Mouse (Mus musculus) heart, postnatal 0 days (tissue): Measurements from ENCODE around the gene Borcs6. TPM values are rescaled to one million over a fixed set of nuclear protein-coding genes. Genes with fewer than 3 reads are reported as not detected.

ENCODE experiments used
- ATAC-seq: fragments of 200-750 bp; cut with Nextera tagmentation; 2 replicates; pipeline ENCODE4 v1.8.0; 2017; ENCODE audit warnings: low read depth, moderate number of reproducible peaks, moderate library complexity; ENCODE audit not compliant: insufficient read depth
- DNase-seq: peaks from one replicate; pipeline ENCODE4 v3.0.0-alpha.2; 2016; ENCODE audit warnings: low spot score
- H3K27ac ChIP-seq: fragments of 300-500 bp; sonication (generic); 2 replicates; pipeline ENCODE4 v1.5.1; 2014; ENCODE audit warnings: low read depth, mild to moderate bottlenecking
- H3K27me3 ChIP-seq: fragments of 300-500 bp; sonication (generic); 2 replicates; pipeline ENCODE4 v1.6.1; 2014; ENCODE audit warnings: low read length, mixed read lengths; ENCODE audit not compliant: control insufficient read depth, insufficient read depth
- H3K36me3 ChIP-seq: fragments of 300-500 bp; sonication (generic); replicated peaks from 2 replicates; pipeline ENCODE4 v1.6.1; 2014; ENCODE audit warnings: low read length, mixed read lengths; ENCODE audit not compliant: control insufficient read depth, insufficient read depth
- H3K4me1 ChIP-seq: fragments of 300-500 bp; sonication (generic); 2 replicates; pipeline ENCODE4 v1.6.1; 2014; ENCODE audit warnings: antibody characterized with exemption; ENCODE audit not compliant: control insufficient read depth, insufficient read depth
- H3K4me2 ChIP-seq: fragments of 300-500 bp; sonication (generic); 2 replicates; pipeline ENCODE4 v1.6.1; 2014; ENCODE audit warnings: low read depth, mild to moderate bottlenecking, low read length, moderate library complexity
- H3K4me3 ChIP-seq: fragments of 300-500 bp; sonication (generic); 2 replicates; pipeline ENCODE4 v1.5.1; 2014; ENCODE audit warnings: low read depth, low read length
- H3K9ac ChIP-seq: fragments of 300-500 bp; sonication (generic); replicated peaks from 2 replicates; pipeline ENCODE4 v1.6.1; 2014; ENCODE audit warnings: low read depth, low read length, mixed read lengths
- H3K9me3 ChIP-seq: fragments of 300-500 bp; sonication (generic); replicated peaks from 2 replicates; pipeline ENCODE4 v1.6.1; 2016; ENCODE audit warnings: low read length; ENCODE audit not compliant: control insufficient read depth
- CTCF ChIP-seq: IDR thresholded peaks from 2 replicates; pipeline ENCODE4 v1.5.1; 2016; ENCODE audit warnings: antibody characterized with exemption, control low read depth, low read depth
- EP300 ChIP-seq: IDR thresholded peaks from 2 replicates; pipeline ENCODE4 v1.6.1; 2016; ENCODE audit warnings: antibody characterized with exemption, low read depth
- WGBS: fragments of 180-500 bp; shearing (Covaris S2); extraction: QIAGEN DNeasy Blood & Tissue Kit; methylation state at CpG from one replicate; pipeline ENCODE4 v1.1.7; 2014; 5-methylcytosine and 5-hydroxymethylcytosine counted together
- polyA plus RNA-seq: library from polyadenylated mRNA; unstranded; fragments of >200 nt; fragmentation: Nextera tagmentation; extraction: Ambion mirVana; gene quantifications from 2 replicates; pipeline ENCODE4 v1.2.1, GENCODE M21; 2015
- total RNA-seq: library from RNA; depleted of rRNA; stranded (reverse); fragments of >200 nt; gene quantifications from 2 replicates; pipeline ENCODE4 v1.2.3, GENCODE M21; 2014; ENCODE audit warnings: low replicate concordance

The Borcs6 gene
- total and polyA plus RNA-seq, 2 experiments from 2014 or later = 12.1 to 24.1 TPM

DNA sequence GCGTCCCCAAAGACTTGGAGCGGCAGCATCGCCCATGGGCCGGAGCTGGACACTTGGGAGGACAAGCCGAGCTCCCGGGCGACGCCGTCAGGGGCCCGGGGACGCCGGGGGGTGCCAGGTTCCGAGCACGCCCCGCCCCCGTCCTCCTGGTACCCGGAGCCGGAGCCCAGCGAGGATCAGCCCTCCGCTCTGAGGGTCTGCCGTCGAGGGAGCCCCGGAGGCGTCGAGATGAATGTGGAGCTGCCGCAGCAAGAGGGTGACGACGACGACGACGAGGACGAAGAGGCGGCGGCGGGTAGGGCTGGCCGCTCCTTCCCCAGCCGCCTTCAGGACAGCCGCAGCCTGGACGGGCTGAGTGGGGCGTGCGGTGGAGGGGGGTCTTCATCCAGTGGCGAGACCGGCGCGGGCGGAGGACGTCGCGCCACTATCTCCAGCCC lies 476 bp downstream of the Borcs6 start:
- ATAC-seq (peak; percentile 7; the same call in 1 of the 2 replicates), DNase-seq (no peak)
- Histone ChIP-seq H3K9ac (peak overlapping the region; percentile 92), H3K4me3 (peak overlapping the region; percentile 98), H3K4me2 (peak overlapping the region; percentile 90), H3K27ac (peak overlapping the region; percentile 98), H3K9me3 (no peaks in the 10 kb centered on the region), H3K27me3 (no peaks in the 10 kb centered on the region), H3K36me3 (no peaks in the 10 kb centered on the region), H3K4me1 (peaks cover 33% of the 10 kb centered on the region)
- under 1% methylated on average over 49 of the region's 49 CpGs for WGBS
- TF ChIP-seq EP300 (no peak), CTCF (no peak)

DNA sequence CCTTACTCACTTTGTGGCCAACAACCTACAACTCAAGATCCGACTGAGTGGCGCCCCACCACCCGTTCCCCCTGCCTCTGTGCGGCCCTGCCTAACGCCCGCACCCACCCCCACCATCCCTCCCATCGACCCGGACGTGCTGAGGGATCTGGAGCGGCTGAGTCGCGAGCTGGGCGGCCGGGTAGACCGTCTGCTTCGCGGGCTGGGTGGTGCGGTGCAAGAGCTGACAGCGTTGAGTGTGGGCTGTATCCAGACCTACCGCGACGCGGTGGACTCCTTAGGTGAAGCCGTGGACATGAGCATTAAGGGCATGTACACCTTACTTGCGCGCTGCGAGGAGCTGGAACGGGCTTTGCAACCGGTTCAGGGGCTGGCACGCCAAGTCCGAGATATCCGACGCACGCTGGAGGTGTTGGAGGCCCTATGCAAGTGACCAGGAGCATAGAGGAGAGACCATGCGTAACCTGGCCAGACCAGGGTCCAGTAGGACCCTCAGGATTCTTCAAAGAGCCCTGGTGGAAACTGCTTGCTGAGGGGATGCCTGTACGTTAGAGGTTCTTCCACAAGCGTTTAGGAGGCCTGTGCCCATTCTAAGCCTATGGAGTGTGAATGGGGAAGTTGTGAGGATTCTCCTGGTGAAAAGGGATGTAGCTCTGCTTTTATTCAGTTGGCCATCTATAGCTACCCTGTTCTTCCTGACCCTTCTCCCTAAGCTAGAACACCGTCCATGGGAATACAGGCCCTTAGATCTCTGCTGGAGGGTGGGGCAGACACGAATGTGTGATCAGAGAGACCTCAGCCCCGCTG lies 1.1 kb downstream of the Borcs6 start:
- ATAC-seq (no peak), DNase-seq (no peak)
- Histone ChIP-seq H3K36me3 (no peaks in the 10 kb centered on the region), H3K27ac (peak overlapping the region; percentile 98), H3K4me3 (peak overlapping the region; percentile 98), H3K4me1 (peaks cover 33% of the 10 kb centered on the region), H3K27me3 (no peaks in the 10 kb centered on the region), H3K9me3 (no peaks in the 10 kb centered on the region), H3K4me2 (peak overlapping the region; percentile 90), H3K9ac (peak overlapping the region; percentile 92)
- WGBS = 2% methylated on average over 39 of the region's 40 CpGs
- TF ChIP-seq CTCF (no peak), EP300 (no peak)

DNA sequence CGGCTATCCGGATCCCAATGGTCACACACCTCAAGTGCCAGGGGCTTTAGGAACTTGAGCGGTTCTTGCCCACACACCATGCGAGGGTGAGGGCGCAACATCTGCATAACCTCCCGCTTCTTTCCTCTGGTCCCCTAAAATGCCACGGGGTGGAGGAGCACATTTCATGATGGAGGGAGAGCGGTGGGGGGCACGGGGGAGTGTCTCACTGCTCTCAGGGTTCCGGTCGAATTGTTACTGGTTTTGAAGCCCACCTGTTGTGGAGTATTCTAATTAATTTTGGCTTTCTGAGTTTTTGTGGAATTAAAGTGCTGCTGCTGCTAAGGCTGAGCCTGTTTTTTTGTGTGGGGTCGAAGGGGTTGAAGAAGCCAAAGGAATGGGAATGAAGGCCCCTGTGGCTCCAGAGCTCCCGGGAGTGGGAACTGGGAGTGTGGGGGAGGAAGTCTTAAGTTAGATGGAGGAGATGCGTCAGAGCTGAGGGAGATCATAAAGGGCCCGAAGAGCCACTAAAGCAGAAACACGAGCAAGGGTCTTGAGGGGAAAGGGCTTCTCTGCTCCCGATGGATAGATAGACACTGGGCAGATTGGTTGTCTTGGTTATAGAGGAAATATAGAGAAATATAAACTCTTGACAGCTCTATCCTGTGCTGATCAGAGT lies 1.9 kb downstream of the Borcs6 start:
- no peak for DNase-seq
- Histone ChIP-seq H3K9ac (peak overlapping the region; percentile 8; the same call in 1 of the 2 replicates), H3K36me3 (no peaks in the 10 kb centered on the region), H3K9me3 (no peaks in the 10 kb centered on the region), H3K4me1 (peaks cover 40% of the 10 kb centered on the region), H3K4me3 (peak overlapping the region; percentile 98), H3K27ac (peak overlapping the region; percentile 98), H3K4me2 (peak overlapping the region; percentile 90), H3K27me3 (no peaks in the 10 kb centered on the region)
- 23% methylated on average over 17 of the region's 17 CpGs for WGBS
- ATAC-seq = no peak
- no peak for TF ChIP-seq EP300
- no peak for TF ChIP-seq CTCF

DNA sequence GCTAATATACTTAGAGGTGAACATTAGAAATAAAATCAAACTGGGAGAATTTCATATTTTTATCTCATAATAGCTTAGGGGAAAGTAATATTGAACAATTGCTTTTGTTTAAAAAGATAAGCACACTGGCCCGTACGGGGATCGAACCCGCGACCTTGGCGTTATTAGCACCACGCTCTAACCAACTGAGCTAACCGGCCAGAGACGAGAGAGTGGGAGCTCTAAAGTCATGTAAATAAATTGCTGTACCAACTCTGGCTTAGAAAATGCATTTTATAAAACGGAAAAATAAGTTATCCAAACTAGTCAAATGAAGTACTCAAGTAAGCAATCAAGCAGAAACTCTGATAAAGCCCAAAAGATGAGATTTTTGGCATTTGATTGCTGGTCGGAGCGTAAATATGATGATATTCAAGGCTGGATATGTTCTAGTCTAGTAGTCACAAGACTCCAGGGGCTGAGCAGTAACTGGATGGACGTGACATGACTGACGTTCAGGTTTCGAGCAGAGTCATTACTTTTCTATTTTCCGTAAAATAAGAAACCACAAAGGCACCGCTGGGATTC lies 2.8 kb downstream of the Borcs6 start:
- H3K4me2 ChIP-seq = peak overlapping the region; percentile 90
- DNase-seq = no peak
- no peak for TF ChIP-seq EP300
- TF ChIP-seq CTCF = no peak

DNA sequence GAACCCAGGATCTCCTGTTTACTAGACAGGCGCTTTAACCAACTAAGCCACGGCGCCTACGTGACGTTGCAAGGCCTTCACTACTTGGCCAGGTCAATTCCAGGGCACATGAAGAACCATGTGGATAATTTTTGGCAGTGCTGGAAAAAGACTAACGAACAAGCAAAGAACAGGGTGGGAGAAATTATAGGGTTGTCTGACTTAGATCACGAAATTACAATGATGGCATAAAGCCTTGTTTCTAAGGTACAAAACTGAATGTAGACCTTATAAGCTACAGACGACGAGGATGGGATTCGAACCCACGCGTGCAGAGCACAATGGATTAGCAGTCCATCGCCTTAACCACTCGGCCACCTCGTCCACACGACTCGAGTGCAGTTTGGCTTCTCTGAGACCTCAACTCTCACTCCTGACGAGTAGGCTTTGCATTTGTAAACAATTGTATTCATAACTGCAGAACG lies 3.3 kb downstream of the Borcs6 start:
- ATAC-seq (peak; percentile 17), DNase-seq (peak; percentile 79)
- Histone ChIP-seq H3K27ac (peak overlapping the region; percentile 93), H3K4me1 (peaks cover 49% of the 10 kb centered on the region), H3K4me3 (peak overlapping the region; percentile 89), H3K9me3 (no peaks in the 10 kb centered on the region), H3K4me2 (peak overlapping the region; percentile 87), H3K36me3 (no peaks in the 10 kb centered on the region), H3K27me3 (no peaks in the 10 kb centered on the region), H3K9ac (peak overlapping the region; percentile 83)
- 0% methylated on average over 19 of the region's 19 CpGs for WGBS
- TF ChIP-seq EP300 = no peak; the same call in 1 of the 2 replicates
- TF ChIP-seq CTCF = no peak

More for the DNA sequence above, 2.8 kb downstream of the Borcs6 start:
- no peak overlapping the region for H3K9ac ChIP-seq
- WGBS = 1% methylated on average over 17 of the region's 17 CpGs
- H3K4me1 ChIP-seq = peaks cover 44% of the 10 kb centered on the region
- H3K27me3 ChIP-seq = no peaks in the 10 kb centered on the region
- no peaks in the 10 kb centered on the region for H3K9me3 ChIP-seq
- ATAC-seq = no peak
- H3K27ac ChIP-seq = peak overlapping the region; percentile 93
- H3K36me3 ChIP-seq = no peaks in the 10 kb centered on the region
- peak overlapping the region; percentile 89 for H3K4me3 ChIP-seq
